Mouse (Mus musculus) lung, postnatal 4 days (tissue): Measurements from ENCODE around the gene Vmn2r86.
"Not testable (repeated sequence)": the region's sequence is repeated elsewhere in the genome, so short reads cannot be mapped to it uniquely, and the experiment has no call there.

Source experiments
- DNase-seq, 2 experiments: peaks; one replicate each; pipeline ENCODE4 v3.0.0; 2021

Gene Vmn2r86

GRCm38 (mm10) chr10:130455950-130456349 lies at the start of gene Vmn2r86:
Vmn2r86 (minus strand) TSS chr10:130456050.
- not testable (repeated sequence) for DNase-seq

DNA sequence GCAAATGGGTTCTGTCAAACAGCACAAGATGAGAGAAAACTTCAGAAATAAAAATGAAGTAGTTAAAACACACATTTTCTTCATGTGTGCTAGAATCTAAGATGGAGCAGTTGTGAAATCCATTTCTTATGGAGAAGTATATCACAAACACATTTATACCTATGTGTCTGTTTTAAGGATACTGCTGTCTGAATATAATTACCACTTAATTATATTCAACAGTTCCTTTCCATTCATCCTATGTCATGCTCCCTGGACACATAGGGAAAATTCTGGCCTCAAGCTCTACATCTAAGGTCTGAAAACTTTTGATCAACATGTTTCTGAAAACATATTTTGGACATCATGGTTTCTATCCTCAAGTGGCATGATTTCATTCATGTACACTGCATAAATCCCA lies 41.4 kb upstream of the Vmn2r86 start, which contains the start of gene Vmn2r87:
Gene Vmn2r87, minus strand, starts transcription at position 101 of the 400 bp plus-strand sequence.
- DNase-seq, result no peak

GRCm38 (mm10) chr10:130470311-130470760 lies 14.5 kb upstream of the Vmn2r86 start:
- peak; percentile 5 to 42 for DNase-seq

GRCm38 (mm10) chr10:130444776-130445175 lies 11.1 kb downstream of the Vmn2r86 start:
- DNase-seq, result no peak

- DNase-seq, result not testable (repeated sequence)
Observed at GRCm38 (mm10) chr10:130434185-130434898, 21.5 kb downstream of the Vmn2r86 start.

GRCm38 (mm10) chr10:130429603-130430002 lies 26.2 kb downstream of the Vmn2r86 start, which contains the start of gene Vmn2r85:
Vmn2r85 (minus strand) TSS chr10:130429703.
- not testable (repeated sequence) for DNase-seq

DNA sequence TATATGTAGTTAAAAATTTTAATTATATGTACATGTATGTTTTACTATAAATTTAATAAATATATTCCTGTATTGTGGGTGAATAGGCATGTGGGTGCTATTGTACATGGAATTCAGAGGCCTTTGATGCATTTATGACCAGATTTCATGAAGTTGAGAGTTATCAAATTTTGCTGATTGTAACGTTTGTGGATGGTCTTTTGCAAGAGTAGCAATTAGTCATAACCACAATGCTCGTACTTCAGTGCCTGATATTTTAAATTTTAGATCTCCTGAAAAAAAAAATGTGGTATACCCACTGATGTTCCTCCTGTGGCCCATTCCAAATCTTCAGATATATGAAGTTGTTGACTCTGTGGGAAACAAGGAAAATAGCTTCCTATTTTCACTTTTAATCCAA lies 33.5 kb downstream of the Vmn2r86 start:
- not testable (repeated sequence) for DNase-seq

DNA sequence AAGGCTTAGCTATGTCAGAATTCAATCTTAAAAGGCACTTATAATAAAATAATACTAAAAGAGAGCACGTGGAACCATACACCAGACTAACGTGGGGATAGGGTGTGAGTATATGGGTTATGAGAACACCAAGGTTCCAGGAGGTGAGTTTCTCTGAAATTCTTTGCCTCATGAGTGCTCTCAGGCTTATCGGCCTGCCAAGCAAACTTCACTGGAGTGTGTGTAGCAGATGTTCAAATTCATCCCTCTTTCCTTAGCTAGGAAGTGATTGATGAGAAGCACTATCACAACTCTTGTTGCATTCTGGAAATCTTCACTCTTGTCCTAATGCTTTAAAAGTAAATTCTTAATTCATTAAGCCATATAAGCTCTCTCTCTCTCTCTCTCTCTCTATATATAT lies 35.4 kb downstream of the Vmn2r86 start:
- no peak for DNase-seq

DNA sequence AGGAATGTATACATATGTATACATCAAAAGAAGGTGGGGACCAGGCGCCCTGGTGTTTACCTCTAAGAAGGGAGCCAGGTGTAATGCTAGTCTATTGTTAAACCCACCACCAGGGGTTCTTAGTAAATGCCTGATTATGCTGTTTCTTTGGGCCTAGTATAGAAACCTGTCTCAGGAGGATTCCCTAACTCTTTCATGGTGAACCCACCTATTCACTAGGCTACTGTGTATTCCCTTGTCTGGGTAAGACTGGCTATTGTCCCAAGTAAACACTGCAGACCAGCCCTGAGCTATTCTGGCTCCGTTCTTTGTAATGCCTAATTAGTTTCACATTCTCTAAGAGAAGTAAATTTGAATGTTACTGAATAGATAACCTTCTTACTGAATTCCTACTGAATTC lies 35.9 kb downstream of the Vmn2r86 start:
- DNase-seq, result not testable (repeated sequence)

DNA sequence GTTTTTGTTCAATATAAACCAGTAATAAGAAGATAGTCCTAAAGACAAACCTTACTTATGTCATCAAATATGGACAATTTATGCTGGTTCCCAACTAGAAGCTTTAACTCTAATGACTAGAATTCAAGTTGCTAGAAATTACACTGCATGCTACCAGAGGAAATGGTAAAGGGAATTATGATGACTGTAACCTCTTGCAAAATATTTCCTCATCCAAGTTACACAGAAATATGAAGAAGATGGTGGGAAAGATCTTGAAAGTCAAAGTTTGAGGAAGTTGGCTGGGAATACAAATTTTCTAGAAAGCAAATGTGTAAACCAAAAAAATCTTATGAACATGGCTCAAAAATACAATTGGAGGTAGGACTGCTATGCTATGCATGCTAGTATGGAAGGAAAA lies 39.5 kb downstream of the Vmn2r86 start:
- not testable (repeated sequence) for DNase-seq

- DNase-seq, result not testable (repeated sequence)
Observed at GRCm38 (mm10) chr10:130412167-130412698, 43.6 kb downstream of the Vmn2r86 start.

DNA sequence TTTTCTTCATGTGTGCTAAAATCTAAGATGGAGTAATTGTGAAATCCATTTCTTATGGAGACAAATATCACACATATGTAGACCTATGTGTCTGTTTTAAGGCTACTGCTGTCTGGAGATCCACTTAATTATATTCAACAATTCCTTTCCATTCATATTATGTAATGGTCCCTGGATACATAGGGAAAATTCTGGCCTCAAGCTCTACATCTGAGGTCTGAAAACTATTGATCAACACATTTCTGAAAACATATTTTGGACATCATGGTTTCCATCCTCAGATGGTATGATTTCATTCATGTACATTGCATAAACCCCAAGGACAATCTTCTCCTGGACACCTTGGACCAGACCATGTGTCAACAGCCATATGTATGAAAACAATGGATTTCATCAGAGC lies 61.6 kb downstream of the Vmn2r86 start, which contains the start of gene Vmn2r84:
Gene Vmn2r84, minus strand, starts transcription at position 101 of the 400 bp plus-strand sequence.
- no peak for DNase-seq
